Mouse (Mus musculus) kidney, postnatal 0 days (tissue): Measurements from ENCODE around the gene Ccdc88c. TPM values are rescaled to one million over a fixed set of nuclear protein-coding genes. Genes with fewer than 3 reads are reported as not detected.
A peak's percentile ranks its signal among the peaks of the same experiment; 100 is the strongest.

Experiments
- ATAC-seq: fragments of 200-750 bp; cut with Nextera tagmentation; replicated peaks from 2 replicates; pipeline ENCODE4 v1.8.0; 2017; ENCODE audit warnings: low read depth, moderate number of reproducible peaks, moderate TSS enrichment, moderate library complexity; ENCODE audit not compliant: low FRiP score
- DNase-seq: peaks from one replicate; pipeline ENCODE4 v3.0.0-alpha.2; 2016; ENCODE audit warnings: low spot score
- H3K27ac ChIP-seq: fragments of 300-500 bp; sonication (generic); 2 replicates; pipeline ENCODE4 v1.5.1; 2014; ENCODE audit warnings: mild to moderate bottlenecking
- H3K27me3 ChIP-seq: fragments of 300-500 bp; sonication (generic); 2 replicates; pipeline ENCODE4 v1.6.1; 2014; ENCODE audit warnings: low read length, mixed read lengths; ENCODE audit not compliant: insufficient read depth
- H3K36me3 ChIP-seq: fragments of 300-500 bp; sonication (generic); 2 replicates; pipeline ENCODE4 v1.6.1; 2014; ENCODE audit warnings: low read length, mixed read lengths; ENCODE audit not compliant: insufficient read depth
- H3K4me1 ChIP-seq: fragments of 300-500 bp; sonication (generic); replicated peaks from 2 replicates; pipeline ENCODE4 v1.6.1; 2014; ENCODE audit warnings: antibody characterized with exemption, low read length, mixed read lengths; ENCODE audit not compliant: insufficient read depth
- H3K4me2 ChIP-seq: fragments of 300-500 bp; sonication (generic); 2 replicates; pipeline ENCODE4 v1.6.1; 2014; ENCODE audit warnings: mild to moderate bottlenecking, low read length, moderate library complexity, mixed read lengths
- H3K4me3 ChIP-seq: fragments of 300-500 bp; sonication (generic); replicated peaks from 2 replicates; pipeline ENCODE4 v1.5.1; 2014; ENCODE audit warnings: low read depth, low read length
- H3K9ac ChIP-seq: fragments of 300-500 bp; sonication (generic); 2 replicates; pipeline ENCODE4 v1.6.1; 2014; ENCODE audit warnings: low read depth, low read length
- H3K9me3 ChIP-seq: fragments of 300-500 bp; sonication (generic); replicated peaks from 2 replicates; pipeline ENCODE4 v1.6.1; 2016; ENCODE audit warnings: low read length, inconsistent platforms, mixed read lengths
- CTCF ChIP-seq: IDR thresholded peaks from 2 replicates; pipeline ENCODE4 v1.5.1; 2016; ENCODE audit warnings: antibody characterized with exemption, low read depth, mild to moderate bottlenecking, moderate library complexity
- WGBS: fragments of 180-500 bp; shearing (Covaris S2); extraction: QIAGEN DNeasy Blood & Tissue Kit; methylation state at CpG from one replicate; pipeline ENCODE4 v1.1.7; 2014; 5-methylcytosine and 5-hydroxymethylcytosine counted together
- polyA plus RNA-seq: library from polyadenylated mRNA; unstranded; fragments of >200 nt; fragmentation: Nextera tagmentation; extraction: Ambion mirVana; gene quantifications from 2 replicates; pipeline ENCODE4 v1.2.1, GENCODE M21; 2015

The Ccdc88c gene
- polyA plus RNA-seq, 1 experiment from 2014 or later, result 7.8 TPM

- DNase-seq, result no peak
- Histone ChIP-seq H3K27me3 (no peaks in the 10 kb centered on the region), H3K9me3 (no peaks in the 10 kb centered on the region), H3K27ac (no peak overlapping the region), H3K36me3 (0 out of 2 replicates have a peak, but pooled peaks cover 12% of the 10 kb centered on the region), H3K9ac (no peak overlapping the region), H3K4me2 (no peak overlapping the region), H3K4me3 (no peak overlapping the region), H3K4me1 (no peaks in the 10 kb centered on the region)
- no peak for TF ChIP-seq CTCF
- 94% methylated on average over 12 of the region's 12 CpGs for WGBS
- ATAC-seq, result no peak
These were observed 61.5 kb downstream of the Ccdc88c start for GRCm38 (mm10) chr12:100967383-100967782.

GRCm38 (mm10) chr12:100966253-100966652 is 62.6 kb downstream of the Ccdc88c start:
- Histone ChIP-seq H3K9me3 (no peaks in the 10 kb centered on the region), H3K4me3 (no peak overlapping the region), H3K27ac (no peak overlapping the region), H3K4me1 (no peaks in the 10 kb centered on the region), H3K36me3 (0 out of 2 replicates have a peak, but pooled peaks cover 12% of the 10 kb centered on the region), H3K4me2 (no peak overlapping the region), H3K27me3 (no peaks in the 10 kb centered on the region), H3K9ac (no peak overlapping the region)
- ATAC-seq (no peak; the same call in 1 of the 2 replicates), DNase-seq (peak; percentile 32)
- no peak for TF ChIP-seq CTCF
- WGBS, result 57% methylated on average over 9 of the region's 9 CpGs

GRCm38 (mm10) chr12:100965298-100965697 is 63.6 kb downstream of the Ccdc88c start:
- ATAC-seq (no peak), DNase-seq (no peak)
- Histone ChIP-seq H3K9ac (no peak overlapping the region), H3K4me3 (no peak overlapping the region), H3K36me3 (0 out of 2 replicates have a peak, but pooled peaks cover 7% of the 10 kb centered on the region), H3K4me1 (no peaks in the 10 kb centered on the region), H3K4me2 (no peak overlapping the region), H3K27me3 (no peaks in the 10 kb centered on the region), H3K27ac (no peak overlapping the region), H3K9me3 (no peaks in the 10 kb centered on the region)
- WGBS, result 75% methylated on average over 3 of the region's 3 CpGs
- TF ChIP-seq CTCF, result no peak

GRCm38 (mm10) chr12:100958621-100959592 is 69.9 kb downstream of the Ccdc88c start:
- no peak for TF ChIP-seq CTCF
- DNase-seq (no peak), ATAC-seq (no peak; the same call in 1 of the 2 replicates)
- no peaks in the 10 kb centered on the region for H3K4me1 ChIP-seq
- no peak overlapping the region for H3K4me3 ChIP-seq
- H3K9ac ChIP-seq, result no peak overlapping the region
- H3K4me2 ChIP-seq, result no peak overlapping the region
- 57% methylated on average over 15 of the region's 15 CpGs for WGBS
- H3K9me3 ChIP-seq, result no peaks in the 10 kb centered on the region
- H3K27ac ChIP-seq, result 0 out of 2 replicates have a peak overlapping the region, but pooled peaks have one; percentile 33
- H3K36me3 ChIP-seq, result no peaks in the 10 kb centered on the region
- H3K27me3 ChIP-seq, result no peaks in the 10 kb centered on the region

GRCm38 (mm10) chr12:100958006-100958405 is 70.8 kb downstream of the Ccdc88c start:
- DNase-seq (peak; percentile 76), ATAC-seq (peak; percentile 67)
- no peaks in the 10 kb centered on the region for H3K9me3 ChIP-seq
- 20% methylated on average over 5 of the region's 5 CpGs for whole genome bisulfite sequencing
- no peaks in the 10 kb centered on the region for H3K27me3 ChIP-seq
- no peak overlapping the region for H3K9ac ChIP-seq
- no peaks in the 10 kb centered on the region for H3K4me1 ChIP-seq
- no peak overlapping the region for H3K4me3 ChIP-seq
- no peak overlapping the region for H3K4me2 ChIP-seq
- no peaks in the 10 kb centered on the region for H3K36me3 ChIP-seq
- no peak overlapping the region for H3K27ac ChIP-seq
- peak; percentile 96 for TF ChIP-seq CTCF

- 73% methylated on average over 3 of the region's 3 CpGs for WGBS
- H3K36me3 ChIP-seq, result no peaks in the 10 kb centered on the region
- DNase-seq (no peak), ATAC-seq (no peak)
- no peak for TF ChIP-seq CTCF
- no peaks in the 10 kb centered on the region for H3K9me3 ChIP-seq
- no peak overlapping the region for H3K4me3 ChIP-seq
- no peak overlapping the region for H3K4me2 ChIP-seq
- no peak overlapping the region for H3K27ac ChIP-seq
- 0 out of 2 replicates have a peak overlapping the region, but pooled peaks have one; percentile 3 for H3K9ac ChIP-seq
- no peaks in the 10 kb centered on the region for H3K4me1 ChIP-seq
- no peaks in the 10 kb centered on the region for H3K27me3 ChIP-seq
These were observed 71.6 kb downstream of the Ccdc88c start for GRCm38 (mm10) chr12:100957257-100957656.
